Mouse (Mus musculus) brain, embryonic 14.5 days (tissue): Measurements from ENCODE around the gene Gsap.

ENCODE experiments used
- CTCF ChIP-seq: fragments of 200-500 bp; IDR thresholded peaks from 2 replicates; pipeline ENCODE4 v1.5.1; 2012; ENCODE audit warnings: inconsistent platforms, mild to moderate bottlenecking, moderate library complexity, borderline replicate concordance; ENCODE audit not compliant: insufficient read depth, insufficient read length; ENCODE audit errors: extremely low read depth
- POLR2A ChIP-seq: fragments of 200-500 bp; IDR thresholded peaks from 2 replicates; pipeline ENCODE4 v1.6.1; 2012; ENCODE audit warnings: mild to moderate bottlenecking, inconsistent platforms, borderline replicate concordance; ENCODE audit not compliant: poor library complexity, insufficient read depth, insufficient read length, severe bottlenecking; ENCODE audit errors: extremely low read depth

GRCm38 (mm10) chr5:21156770-21157169 lies 29.3 kb upstream of the Gsap start:
- TF ChIP-seq POLR2A (no peak), CTCF (no peak)
